Mouse (Mus musculus) adipocyte (in vitro differentiated cells): ENCODE data around the gene Acadl.
A peak's percentile ranks its signal among the peaks of the same experiment; 100 is the strongest.

ENCODE experiments used
- DNase-seq: peaks from one replicate; pipeline ENCODE4 v3.0.0-alpha.2; 2016; ENCODE audit warnings: low spot score

The Acadl gene

DNA sequence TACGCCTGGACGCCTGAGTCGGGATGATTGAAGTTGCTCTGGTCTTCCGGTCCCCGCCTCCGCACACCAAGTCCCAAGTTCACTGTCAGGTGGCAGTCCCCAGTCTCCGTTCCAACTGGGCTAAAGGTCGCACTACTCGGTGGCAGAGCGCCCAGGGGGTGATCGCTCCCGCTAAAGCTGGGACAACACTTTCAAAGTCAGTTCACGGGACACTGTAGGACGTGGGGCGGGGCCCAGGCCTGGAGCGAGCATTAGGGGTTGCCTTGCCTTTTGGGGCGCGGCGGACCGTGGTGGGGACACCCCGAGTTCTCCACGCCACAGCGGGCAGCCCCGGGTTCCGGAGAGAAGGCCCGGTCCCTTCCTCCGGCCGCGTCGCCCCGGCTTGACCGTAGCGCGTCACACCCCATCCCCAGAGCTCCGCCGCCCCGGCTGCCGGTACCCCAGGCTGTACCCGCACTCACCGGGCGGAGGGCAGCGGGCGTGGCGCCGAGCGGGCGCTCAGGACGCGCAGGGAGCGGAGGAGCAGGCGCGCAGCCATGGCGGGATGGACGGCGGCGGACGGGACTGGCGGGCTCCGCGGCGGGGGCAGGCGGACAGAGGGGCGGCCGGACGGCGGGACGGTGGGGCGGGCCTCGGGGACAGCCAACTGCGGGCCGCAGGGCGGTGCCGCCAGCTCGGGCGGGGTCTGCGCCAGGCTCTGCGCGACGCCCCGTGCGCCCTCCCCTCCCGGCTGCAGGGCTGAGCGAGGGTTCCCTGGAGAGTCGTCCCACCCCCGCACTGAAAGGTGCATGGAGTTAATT is at the start of gene Acadl:
Acadl (minus strand) TSS at position 566 of the 800 bp plus-strand sequence.
- DNase-seq = peak; percentile 87

DNA sequence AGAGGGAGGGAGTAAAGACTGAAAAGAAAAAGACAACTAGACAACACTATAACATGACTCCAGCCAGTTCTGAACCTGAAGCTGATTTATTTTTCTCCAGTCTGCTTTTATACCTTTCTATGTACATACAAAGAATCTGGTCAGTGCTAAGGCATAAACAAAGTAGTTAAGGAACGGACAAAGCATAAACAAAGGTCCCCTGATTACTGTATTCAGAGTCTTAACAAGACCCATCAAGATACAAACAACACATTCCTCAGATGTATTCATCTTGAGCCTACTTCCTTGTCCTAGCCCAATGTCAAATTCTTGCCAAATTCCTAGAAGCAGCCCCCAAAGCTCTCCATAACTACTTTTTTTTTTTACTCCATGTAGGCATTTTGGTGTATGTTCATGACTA is 49.2 kb upstream of the Acadl start:
- DNase-seq = no peak

DNA sequence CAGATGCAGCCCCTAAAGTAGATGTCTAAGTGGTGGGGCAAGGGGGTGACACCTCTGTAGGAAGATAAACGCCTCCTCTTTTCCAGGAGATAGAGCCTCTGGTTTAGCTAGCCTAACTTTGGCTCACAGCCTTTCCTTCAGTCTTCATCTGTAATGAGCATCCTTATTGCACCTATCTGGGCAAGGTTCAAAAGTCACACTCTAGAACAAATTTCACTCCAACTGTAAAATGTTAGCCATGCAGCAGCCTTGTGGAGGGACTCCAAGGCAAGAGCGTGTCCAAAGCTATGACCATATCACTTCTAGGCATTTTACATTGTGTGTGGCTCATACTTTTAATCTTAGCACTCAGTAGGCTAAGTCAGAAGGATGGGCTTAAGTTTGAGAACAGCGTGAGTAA is 39.5 kb upstream of the Acadl start:
- DNase-seq = no peak

DNA sequence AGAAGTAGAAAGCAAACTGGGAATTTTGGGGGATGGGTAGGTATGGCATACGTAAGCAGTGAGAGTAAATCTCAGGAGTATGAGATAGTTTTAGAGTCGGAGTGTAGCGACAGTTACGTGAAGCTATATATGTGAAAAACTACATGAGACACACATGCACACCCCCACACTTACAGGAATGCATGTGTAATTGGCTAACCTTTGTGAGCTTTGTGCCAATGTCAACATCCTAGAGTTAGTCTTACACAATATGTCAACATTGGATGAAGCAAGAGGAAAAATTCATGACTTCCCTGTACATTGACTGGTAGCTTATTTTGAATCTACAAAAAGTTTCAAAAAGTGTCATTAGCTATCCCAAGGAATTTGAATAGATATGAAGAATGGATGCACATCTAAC is 37.9 kb upstream of the Acadl start:
- DNase-seq = no peak

DNA sequence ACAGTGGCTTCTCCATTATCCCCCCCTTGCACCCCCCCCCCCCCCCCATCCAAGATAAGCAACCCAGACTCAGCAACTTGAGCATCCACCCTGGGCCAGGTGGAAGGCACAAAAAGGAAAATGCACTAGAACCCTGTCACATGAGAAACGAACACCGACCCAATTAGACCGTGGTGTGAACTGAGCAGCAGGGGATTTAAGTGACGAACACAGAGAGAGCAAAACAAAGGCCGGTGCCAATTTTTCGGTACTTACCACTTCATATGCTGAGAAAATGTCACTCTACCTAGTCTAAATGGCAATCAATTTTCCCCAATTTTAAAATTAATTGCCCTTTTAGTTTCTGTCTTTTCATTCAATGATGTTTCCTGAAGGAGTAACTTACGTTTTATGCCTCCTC is 35.2 kb upstream of the Acadl start:
- no peak for DNase-seq

DNA sequence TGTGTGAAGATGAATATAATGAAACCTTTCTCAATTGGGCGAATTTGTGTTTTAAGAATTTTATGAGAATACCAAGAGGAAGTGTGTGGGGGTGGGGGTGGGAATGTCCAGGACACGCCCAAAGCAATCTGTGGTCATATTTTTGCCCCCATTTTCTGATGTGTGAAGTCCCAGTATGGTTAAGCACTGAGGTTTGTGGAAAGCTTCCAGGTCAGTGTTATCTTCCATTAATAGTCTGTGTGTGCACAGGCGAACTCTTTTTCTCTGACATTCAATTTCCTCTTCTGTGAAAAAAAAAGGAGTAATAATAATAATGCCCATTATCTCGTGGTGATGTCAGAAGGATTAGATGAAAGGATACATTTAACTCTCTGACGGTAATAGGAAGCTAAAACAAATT is 33.5 kb upstream of the Acadl start:
- DNase-seq = no peak

DNA sequence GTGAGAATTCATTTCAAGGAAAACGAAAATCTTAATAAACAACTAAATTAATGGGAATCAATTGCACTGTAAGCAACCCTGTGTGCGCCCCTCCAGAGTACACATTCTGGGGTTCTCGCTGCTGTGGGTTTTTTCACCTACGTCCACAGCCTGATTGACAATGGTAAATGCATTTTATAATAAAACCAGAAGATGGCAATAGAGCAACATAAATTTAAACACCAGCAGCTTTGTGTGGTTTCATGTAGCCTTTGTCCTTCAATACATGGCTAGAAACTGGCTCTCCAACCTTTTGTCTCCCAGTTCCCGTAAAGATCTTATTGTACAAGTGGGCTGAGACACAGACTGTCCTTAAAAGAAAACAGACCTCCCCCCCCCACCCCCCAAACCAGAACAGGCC is 33.0 kb upstream of the Acadl start:
- peak; percentile 60 for DNase-seq

DNA sequence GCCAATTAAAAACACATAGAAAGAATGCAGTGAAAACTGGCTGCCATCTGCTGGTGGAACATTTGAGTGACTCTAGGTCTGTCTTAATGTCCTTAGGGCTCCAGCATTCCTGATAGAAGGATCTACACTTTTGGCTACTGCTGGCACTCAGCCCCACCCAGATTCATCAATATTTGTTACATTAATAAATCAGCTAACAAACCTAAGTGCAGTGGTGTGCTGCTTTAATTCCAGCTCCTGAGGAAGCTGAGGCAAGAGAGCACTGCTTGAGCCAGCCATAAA is 32.7 kb upstream of the Acadl start:
- peak; percentile 79 for DNase-seq

DNA sequence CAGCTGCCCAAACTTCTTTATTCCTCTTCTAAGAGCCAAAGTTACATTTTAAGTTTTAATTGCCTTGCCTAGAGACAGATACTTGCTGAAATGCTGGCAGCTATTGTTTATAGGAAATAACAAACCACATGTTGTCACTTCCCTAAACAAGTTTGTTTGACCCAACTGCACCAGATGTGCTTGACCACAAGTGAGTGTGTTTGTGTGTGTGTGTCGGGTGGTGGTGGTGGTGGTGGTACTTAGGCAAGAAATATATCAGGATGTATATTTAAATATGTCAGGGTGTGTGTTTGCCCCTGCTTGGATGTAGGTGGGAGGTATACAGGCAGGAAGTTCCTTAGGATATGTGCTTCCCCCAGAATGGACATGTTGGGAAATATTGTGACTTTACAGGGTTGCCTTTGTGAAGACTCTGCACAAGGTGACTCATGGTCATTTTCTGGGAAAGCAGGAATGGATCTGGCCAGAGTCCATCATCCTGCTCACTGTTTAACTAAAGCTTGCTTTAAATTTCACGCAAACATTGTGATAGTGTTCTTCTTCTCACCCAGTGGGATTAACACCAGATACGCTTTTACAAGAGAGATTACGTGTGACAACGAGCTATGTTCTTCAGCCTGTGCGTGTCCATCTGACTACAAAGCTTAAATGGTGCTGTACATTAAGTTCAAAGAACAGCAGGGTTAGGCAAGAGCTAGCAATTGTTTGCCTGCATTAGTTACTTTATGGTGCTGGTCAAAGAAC is 32.2 kb upstream of the Acadl start:
- no peak for DNase-seq

DNA sequence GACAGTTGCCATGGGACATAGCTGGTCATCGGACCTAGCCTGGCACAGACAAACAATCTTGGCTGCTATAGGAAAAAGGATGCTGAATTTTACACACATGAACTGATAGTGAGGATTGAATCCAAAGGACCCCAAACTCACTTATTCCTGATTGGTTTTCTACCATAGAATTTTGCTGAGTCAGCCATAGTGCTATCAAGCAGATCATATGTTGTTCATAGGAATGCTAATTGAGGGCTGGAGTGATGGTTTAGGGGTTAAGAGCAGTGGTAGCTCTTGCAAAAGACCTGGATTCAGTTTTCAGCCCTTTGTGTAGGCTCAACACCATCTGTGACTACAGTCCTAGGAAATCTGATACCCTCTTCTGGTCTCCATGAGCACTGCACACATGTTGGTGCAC is 24.1 kb upstream of the Acadl start:
- DNase-seq = no peak

DNA sequence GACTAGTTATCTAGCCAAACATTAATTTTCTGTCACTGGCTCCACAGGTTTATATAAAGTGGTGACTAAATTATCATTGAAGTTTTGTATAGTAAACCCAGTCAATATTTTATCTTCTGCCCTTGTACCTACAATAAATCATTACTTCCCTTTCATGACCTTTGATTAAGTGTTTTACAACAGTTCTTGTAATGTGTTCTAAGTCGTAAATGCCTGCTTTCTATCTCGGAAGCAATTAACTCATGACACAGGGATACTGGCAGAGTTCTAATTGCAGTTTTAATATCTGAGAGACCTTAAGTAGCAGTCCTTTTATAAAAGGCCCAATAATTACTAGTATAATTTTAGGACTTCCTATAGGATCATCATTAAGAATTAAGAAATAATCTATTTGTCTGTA is 17.1 kb upstream of the Acadl start:
- DNase-seq = no peak

DNA sequence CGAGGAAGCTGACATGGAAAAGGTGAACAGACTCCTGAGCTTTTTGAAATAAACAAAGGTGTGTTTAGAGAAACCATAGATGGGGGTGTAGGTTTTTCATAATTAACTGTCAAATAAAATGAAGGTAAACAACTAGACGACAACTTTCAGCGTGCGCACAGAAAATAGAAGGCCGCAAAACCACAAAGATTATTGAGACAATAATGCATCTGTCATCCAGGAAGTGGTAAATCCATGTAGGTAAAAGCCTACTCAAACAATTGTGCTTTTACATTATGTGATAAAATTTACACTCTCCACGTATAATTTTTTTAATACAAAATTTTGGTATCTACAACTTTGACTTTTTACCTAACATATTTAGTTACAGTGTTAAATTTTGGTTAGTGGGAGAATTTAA is 11.7 kb upstream of the Acadl start:
- no peak for DNase-seq

DNA sequence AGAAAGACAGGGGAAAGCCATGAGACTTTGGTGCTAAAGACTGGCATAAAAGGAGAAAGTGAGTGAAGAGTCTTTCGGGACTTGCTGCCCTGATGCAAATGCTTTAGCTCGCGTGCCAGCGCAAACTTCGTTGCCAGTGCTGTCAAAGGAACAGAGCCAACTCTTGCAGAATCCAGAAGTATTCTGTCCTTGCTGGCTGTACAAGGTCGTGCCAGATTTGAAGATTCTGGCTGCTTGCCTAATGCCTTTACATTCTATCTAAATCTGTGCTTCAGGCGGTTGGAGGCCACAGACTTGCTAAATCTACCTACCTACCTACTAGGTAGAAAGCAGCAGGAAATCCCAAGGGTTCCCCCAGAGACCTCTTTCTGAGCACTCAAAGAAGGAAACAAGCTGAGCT is 8.5 kb upstream of the Acadl start:
- DNase-seq = peak; percentile 64

DNA sequence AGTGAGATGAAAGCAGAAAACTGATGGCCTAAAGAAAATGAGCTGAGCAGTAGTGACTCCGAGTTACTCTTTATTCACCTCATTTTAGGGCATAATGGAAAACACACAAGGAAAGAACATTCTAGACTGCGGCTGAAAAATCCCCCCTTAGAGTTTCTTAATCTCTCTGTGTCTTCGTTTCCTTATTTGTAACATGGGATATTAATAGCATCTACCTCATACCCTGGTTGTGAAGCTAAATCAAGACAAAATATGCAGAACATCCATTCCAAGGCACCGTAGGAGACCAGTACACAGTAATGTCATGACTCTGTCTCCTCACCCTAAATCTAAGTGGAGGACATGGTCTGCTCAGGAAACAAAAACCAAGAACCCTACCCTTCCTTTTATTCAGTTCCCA is 2.6 kb upstream of the Acadl start:
- no peak for DNase-seq

DNA sequence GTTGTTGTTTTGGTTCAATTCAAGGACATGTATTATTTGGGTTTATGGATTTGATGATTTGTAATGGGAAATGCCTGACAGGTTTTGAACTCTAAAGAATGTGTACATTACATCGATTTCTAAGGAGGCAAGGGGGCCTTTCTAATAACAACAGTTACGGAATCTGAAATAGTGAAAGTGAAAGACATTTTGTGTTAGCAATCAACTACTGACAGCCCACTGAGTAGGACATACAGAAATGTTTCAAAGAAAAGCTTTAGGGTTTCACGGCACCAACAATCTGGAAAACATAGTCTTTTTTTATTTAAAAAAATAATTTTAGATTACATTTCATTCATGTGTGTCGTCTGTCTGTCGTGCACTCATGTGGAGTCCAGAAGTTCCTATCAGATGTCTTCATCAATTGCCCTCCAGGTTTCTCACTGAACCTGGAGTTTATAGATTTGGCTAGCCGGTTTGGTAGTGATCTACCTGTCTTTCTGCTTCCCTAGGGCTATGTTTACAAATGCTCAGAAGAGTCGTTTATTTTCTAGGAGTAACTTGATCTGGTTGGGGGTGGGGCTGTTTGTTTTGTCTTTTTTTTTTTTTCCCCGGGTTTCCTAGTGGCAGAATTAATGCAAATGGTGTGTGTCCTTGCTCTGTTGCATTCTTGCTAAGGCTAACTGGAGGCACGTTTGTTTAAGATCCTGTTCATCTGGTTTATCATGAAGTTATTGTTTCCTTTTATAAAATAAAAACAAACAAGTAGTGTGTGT is 841 bp upstream of the Acadl start:
- DNase-seq = no peak

DNA sequence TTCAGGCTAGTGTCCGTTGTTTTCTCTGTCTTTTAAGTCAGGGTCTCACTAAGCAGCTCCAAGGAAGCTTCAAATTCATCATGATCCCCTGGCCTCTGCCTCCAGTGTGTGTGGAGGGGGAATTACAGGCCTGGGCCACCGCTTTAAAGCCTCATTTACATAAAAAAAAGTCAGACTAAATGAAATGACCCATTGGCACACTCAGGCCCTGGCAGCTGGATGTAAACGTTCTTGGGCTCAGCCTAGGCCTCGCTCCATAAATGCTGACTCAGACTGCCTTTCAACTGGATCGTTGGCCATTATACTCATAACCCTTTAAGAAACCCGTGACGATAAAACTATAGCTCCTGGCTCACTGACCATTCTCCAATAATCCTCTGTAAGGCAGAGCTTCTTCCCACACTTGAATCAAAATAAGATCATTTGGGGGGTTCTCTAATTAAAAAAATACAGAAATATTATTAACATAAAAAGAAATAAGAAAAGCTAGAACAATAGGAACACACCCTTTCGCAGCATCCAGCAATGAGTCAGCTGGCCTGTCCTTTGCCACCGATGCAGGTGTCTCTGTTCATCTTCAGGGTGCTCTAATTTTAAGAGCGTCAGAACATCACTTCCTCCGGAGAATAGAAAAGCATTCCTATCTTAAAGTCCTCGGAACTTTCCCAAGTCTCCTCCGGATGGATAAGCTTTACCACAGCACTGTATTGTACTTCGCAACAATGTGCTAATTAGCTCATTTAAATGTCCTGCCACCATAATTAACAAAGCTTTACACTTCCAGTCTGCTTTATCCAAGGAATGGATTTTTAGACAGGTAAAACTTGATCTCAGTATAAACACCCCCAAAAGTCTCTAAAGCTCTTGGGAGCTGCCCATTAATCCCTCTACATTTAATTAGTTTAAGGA is 1.1 kb downstream of the Acadl start:
- peak; percentile 57 for DNase-seq

DNA sequence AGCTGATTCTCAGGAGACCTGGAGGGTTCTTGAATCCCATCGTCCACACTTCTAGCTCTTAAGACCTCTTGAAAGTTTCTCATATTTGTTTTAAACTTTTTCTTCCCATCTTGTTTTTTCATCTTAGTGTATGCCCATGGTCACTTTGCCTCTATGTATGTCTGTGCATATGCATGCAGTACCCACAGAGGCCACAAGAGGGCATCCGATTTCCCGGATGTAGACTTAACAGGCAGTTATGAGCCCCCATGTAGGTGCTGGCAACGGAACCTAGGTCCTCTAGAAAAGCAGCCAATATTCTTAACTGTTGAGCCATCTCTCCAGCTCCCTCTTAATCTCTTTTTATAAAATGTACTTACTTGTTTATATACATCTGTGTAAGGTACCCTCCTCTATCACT is 15.6 kb downstream of the Acadl start:
- DNase-seq = no peak

DNA sequence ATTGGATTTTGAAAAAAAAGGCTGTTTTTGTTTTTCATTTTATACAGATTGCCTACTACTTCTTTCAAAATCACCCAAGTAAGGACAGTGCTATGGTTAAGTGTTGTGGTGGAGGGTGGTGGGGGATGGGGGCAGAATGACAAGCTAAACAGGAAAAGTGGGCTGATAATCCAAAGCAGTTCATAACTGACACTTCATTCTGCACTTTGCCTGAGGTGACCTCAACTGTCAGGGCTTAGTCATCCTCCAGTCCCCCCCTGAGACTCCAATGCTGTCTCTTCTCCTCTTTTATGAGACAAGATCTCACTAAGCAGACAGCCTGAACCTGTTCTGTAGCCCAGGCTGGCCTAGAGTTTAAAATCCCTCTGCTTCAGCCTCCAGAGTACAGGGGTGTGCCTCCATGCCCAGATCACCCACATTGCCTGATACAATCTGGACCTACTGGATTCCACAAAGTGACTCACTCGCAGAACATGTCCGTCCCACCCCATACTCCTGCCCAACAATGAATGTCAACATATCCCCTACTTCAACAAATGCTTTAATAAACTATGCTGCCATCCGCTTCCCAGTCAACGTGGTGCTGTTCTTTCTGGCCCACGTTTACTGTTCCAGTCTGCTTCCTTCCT is 17.3 kb downstream of the Acadl start:
- DNase-seq = no peak

DNA sequence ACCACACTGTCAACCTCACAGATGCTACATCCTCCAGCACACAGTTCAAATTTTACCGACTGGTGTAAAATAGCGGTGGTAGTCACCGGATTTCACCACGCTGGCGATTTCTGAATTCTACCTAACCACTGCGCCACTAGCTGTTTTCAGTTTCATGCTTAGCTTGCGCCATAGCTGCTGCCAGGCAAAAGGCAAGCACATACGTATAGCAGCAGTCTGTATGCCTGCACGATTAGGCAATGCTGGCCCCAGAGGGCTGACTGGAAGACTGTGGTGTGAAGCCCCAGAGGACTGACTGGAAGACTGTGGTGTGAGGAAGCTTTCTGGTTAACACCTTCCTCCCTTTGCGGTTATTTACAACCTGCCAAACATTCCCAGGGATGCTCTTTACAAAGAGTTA is 21.1 kb downstream of the Acadl start:
- DNase-seq = no peak

DNA sequence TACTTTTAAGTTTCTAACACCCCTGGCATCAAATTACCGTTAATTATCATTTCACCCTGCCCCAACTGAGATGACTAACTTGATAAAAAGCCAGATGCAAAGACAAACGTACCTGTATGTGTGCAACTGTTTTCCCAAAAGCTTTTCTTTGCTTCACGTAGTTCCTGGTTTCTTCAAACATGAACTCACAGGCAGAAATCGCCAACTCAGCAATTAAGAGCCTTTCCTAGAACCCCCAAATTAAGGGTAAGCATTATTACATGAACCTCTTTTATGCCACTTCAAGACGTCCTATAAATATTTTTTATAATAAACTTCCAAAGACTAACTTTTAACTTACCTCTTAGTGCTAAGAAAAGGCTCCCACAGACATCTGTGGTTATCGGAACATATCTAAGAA is 21.6 kb downstream of the Acadl start:
- DNase-seq = no peak

DNA sequence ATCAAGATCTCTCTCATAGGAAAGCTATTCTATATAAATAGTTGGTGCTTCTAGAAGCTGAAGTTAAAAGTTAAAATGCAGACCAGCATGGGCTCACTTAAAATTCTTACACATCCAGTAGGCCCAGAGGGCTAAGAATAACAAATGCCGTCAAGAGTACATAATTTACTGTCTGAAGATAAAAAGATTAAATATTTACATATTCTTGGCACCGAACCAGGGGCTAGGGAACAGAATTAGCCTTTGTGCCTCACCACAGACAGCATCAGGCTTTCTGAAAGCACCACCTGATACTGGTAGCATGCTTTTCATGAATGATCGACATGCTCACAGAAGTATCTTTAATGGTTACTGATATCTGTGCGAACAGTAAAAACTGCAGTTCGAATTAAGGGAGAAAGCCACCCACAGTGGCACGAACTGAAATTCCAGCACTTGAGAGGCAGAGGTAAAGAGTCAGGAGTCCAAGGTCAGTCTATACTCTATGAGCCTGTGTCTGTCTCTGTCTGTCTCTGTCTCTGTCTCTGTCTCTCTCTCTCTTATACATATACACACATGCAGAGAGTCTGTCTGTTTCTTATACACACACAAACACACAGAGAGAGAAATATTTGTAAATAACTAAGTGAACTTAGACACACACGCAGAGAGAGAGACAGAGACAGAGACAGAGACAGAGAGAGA is 23.2 kb downstream of the Acadl start:
- no peak for DNase-seq
